Mouse (Mus musculus): ENCODE results near the gene Pafah1b1. TPM values are rescaled to one million over a fixed set of nuclear protein-coding genes. Genes with fewer than 3 reads are reported as not detected.

The Pafah1b1 gene
- polyA plus RNA-seq, 2 experiments: 57.6 to 68.1 TPM

DNA sequence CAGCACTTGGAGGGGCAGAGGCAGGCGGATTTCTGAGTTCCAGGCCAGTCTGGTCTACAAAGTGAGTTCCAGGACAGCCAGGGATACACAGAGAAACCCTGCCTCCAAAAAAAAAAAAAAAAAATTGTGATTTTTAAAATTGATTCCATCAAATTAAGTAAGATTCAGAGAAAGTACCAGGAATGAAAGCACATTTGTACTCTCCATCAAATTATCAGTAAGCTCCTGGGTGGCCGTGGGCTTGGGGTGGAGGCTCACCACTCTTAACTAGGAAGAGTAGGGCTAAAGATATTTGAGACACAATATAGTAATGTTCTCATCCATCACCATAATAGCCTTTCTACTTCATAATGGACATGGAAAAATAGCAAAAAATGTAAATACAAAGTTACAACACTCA is 3.3 kb downstream of the Pafah1b1 start:
- Histone ChIP-seq H3K4me2 (replicated peaks; ENCODE audit: low read depth, low read length, severe bottlenecking) (0 out of 2 replicates have a peak overlapping the region, but pooled peaks have one; percentile 23), H3K9ac (ENCODE audit: low read depth, low read length, severe bottlenecking) (no peak overlapping the region), H3K27ac (replicated peaks; ENCODE audit: low read depth, low read length) (no peak overlapping the region), H3K4me1 (ENCODE audit: control insufficient read depth, insufficient read depth, low read length) (peaks cover 19% of the 10 kb centered on the region), H3K36me3 (ENCODE audit: control insufficient read depth, insufficient read depth, low read length) (no peaks in the 10 kb centered on the region), H3K4me3 (replicated peaks; ENCODE audit: low read length) (no peak overlapping the region), H3K9me3 (ENCODE audit: control insufficient read depth, low read length) (no peaks in the 10 kb centered on the region), H3K27me3 (ENCODE audit: control insufficient read depth, insufficient read depth, low read length) (no peaks in the 10 kb centered on the region)
- DNase-seq (ENCODE audit: low spot score): no peak
- 79% methylated on average over 2 of the region's 2 CpGs for WGBS
- no peak for ATAC-seq (ENCODE audit: low FRiP score, low read depth)
- no peak for TF ChIP-seq POLR2A (IDR thresholded peaks at IDR 0.05; ENCODE audit: borderline replicate concordance, extremely low read depth, insufficient read depth, insufficient read length)

DNA sequence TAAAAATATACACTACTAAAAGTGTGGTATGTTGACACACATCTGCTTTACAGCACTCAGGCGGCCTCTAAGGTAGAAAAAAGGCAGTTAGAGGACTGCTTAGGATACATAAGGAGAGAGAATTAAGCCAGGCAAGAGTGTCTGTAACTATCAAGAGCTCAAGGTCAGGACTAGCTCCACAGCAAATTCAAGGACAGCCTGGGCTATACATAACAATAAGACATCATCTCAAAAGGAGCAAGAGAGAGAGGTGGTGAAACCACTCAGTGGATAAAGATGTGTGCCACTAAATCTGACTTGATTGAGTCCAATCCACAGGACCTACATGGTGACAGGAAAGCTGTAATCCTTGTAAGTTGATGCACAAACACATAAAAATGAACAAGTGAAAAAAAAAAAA is 3.8 kb downstream of the Pafah1b1 start:
- TF ChIP-seq POLR2A (IDR thresholded peaks at IDR 0.05; ENCODE audit: borderline replicate concordance, extremely low read depth, insufficient read depth, insufficient read length): no peak
- Histone ChIP-seq H3K9ac (ENCODE audit: low read depth, low read length, severe bottlenecking) (no peak overlapping the region), H3K4me3 (replicated peaks; ENCODE audit: low read length) (no peak overlapping the region), H3K27ac (replicated peaks; ENCODE audit: low read depth, low read length) (no peak overlapping the region), H3K9me3 (ENCODE audit: control insufficient read depth, low read length) (no peaks in the 10 kb centered on the region), H3K4me2 (replicated peaks; ENCODE audit: low read depth, low read length, severe bottlenecking) (no peak overlapping the region), H3K4me1 (ENCODE audit: control insufficient read depth, insufficient read depth, low read length) (peaks cover 20% of the 10 kb centered on the region), H3K36me3 (ENCODE audit: control insufficient read depth, insufficient read depth, low read length) (no peaks in the 10 kb centered on the region), H3K27me3 (ENCODE audit: control insufficient read depth, insufficient read depth, low read length) (no peaks in the 10 kb centered on the region)
- ATAC-seq (ENCODE audit: low FRiP score, low read depth) (no peak), DNase-seq (ENCODE audit: low spot score) (no peak)
- WGBS: 63% methylated on average over 1 of the region's 1 CpGs

DNA sequence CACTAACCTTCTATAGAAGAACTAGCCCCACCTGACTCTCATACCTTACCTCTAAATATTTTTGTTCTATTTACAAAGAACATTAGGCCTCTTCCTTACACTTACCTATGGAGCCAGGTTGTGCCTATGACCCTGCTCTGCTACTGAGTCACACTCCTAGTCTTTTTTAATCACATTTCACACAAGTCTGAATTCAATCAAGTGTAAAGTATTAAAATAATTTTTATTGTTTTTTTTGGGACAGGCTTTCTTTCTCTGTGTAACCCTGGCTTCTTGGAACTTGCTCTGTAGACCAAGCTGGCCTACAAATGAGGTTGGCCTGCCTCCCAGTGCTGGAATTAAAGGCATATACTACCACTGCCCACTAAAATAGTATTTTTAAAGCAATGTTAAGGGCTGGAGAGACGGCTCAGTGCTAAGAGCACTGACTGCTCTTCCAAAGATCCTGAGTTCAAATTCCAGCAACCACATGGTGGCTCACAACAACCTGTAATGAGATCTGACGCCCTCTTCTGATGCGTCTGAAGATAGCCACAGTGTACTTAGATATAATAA is 8.4 kb downstream of the Pafah1b1 start:
- no peaks in the 10 kb centered on the region for H3K9me3 ChIP-seq (ENCODE audit: control insufficient read depth, low read length)
- 83% methylated on average over 3 of the region's 3 CpGs for WGBS
- no peak for ATAC-seq (ENCODE audit: low FRiP score, low read depth)
- DNase-seq (ENCODE audit: low spot score): peak; percentile 28
- peaks cover 3% of the 10 kb centered on the region; the same call in 1 of the 2 replicates for H3K36me3 ChIP-seq (ENCODE audit: control insufficient read depth, insufficient read depth, low read length)
- H3K4me1 ChIP-seq (ENCODE audit: control insufficient read depth, insufficient read depth, low read length): peaks cover 10% of the 10 kb centered on the region; the same call in 1 of the 2 replicates
- H3K4me3 ChIP-seq (replicated peaks; ENCODE audit: low read length): no peak overlapping the region
- no peak overlapping the region for H3K9ac ChIP-seq (ENCODE audit: low read depth, low read length, severe bottlenecking)
- no peaks in the 10 kb centered on the region for H3K27me3 ChIP-seq (ENCODE audit: control insufficient read depth, insufficient read depth, low read length)
- H3K4me2 ChIP-seq (replicated peaks; ENCODE audit: low read depth, low read length, severe bottlenecking): no peak overlapping the region
- no peak overlapping the region for H3K27ac ChIP-seq (replicated peaks; ENCODE audit: low read depth, low read length)
- TF ChIP-seq POLR2A (IDR thresholded peaks at IDR 0.05; ENCODE audit: borderline replicate concordance, extremely low read depth, insufficient read depth, insufficient read length): no peak

DNA sequence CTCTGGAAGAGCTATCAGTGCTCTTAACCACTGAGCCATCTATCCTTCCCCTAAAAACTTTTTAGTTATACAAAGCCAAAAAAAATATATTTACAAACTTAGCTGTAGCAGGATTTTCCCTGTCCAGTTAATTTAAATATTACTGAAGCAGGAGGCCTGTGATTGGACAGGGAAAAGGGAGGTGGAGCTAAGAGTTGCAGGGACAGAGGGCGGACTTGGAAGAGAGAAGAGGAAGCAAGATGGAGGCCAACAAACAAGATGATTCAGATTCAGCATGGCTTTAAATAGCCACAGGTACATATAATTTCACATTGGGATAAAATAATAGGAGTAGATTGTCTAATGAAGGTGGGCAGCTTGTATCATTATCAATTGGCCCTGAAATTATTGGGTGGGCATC is 13.8 kb downstream of the Pafah1b1 start:
- 97% methylated on average over 1 of the region's 1 CpGs for WGBS
- H3K9me3 ChIP-seq (ENCODE audit: control insufficient read depth, low read length): no peaks in the 10 kb centered on the region
- no peak for ATAC-seq (ENCODE audit: low FRiP score, low read depth)
- H3K27me3 ChIP-seq (ENCODE audit: control insufficient read depth, insufficient read depth, low read length): no peaks in the 10 kb centered on the region
- H3K4me1 ChIP-seq (ENCODE audit: control insufficient read depth, insufficient read depth, low read length): no peaks in the 10 kb centered on the region
- no peak overlapping the region for H3K9ac ChIP-seq (ENCODE audit: low read depth, low read length, severe bottlenecking)
- no peak overlapping the region for H3K4me2 ChIP-seq (replicated peaks; ENCODE audit: low read depth, low read length, severe bottlenecking)
- H3K4me3 ChIP-seq (replicated peaks; ENCODE audit: low read length): no peak overlapping the region
- peaks cover 3% of the 10 kb centered on the region; the same call in 1 of the 2 replicates for H3K36me3 ChIP-seq (ENCODE audit: control insufficient read depth, insufficient read depth, low read length)
- no peak for DNase-seq (ENCODE audit: low spot score)
- no peak overlapping the region for H3K27ac ChIP-seq (replicated peaks; ENCODE audit: low read depth, low read length)
- no peak for TF ChIP-seq POLR2A (IDR thresholded peaks at IDR 0.05; ENCODE audit: borderline replicate concordance, extremely low read depth, insufficient read depth, insufficient read length)

DNA sequence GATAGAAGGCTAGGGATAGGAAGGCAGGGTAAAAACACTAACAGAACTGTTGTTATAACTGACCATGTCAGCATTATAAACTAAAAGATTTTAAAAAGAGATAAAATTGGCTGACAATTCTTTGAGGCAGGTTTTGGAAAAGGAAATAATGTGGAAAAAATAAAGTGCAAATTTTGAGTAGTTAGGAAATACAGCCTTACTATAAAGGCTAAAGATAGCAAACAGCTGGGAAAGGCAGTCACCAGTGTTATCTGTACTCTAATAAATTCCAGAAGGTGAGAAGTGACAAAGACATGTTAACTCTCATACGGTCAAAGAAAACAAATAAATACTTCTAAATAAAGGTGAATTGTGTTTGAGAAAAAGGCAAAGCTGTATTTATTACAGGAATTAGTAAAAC is 15.7 kb downstream of the Pafah1b1 start:
- 22% methylated on average over 1 of the region's 1 CpGs for WGBS
- TF ChIP-seq POLR2A (IDR thresholded peaks at IDR 0.05; ENCODE audit: borderline replicate concordance, extremely low read depth, insufficient read depth, insufficient read length): no peak
- Histone ChIP-seq H3K9me3 (ENCODE audit: control insufficient read depth, low read length) (no peaks in the 10 kb centered on the region), H3K27me3 (ENCODE audit: control insufficient read depth, insufficient read depth, low read length) (no peaks in the 10 kb centered on the region), H3K4me3 (replicated peaks; ENCODE audit: low read length) (no peak overlapping the region), H3K4me2 (replicated peaks; ENCODE audit: low read depth, low read length, severe bottlenecking) (no peak overlapping the region), H3K4me1 (ENCODE audit: control insufficient read depth, insufficient read depth, low read length) (no peaks in the 10 kb centered on the region), H3K27ac (replicated peaks; ENCODE audit: low read depth, low read length) (no peak overlapping the region), H3K36me3 (ENCODE audit: control insufficient read depth, insufficient read depth, low read length) (peaks cover 3% of the 10 kb centered on the region; the same call in 1 of the 2 replicates), H3K9ac (ENCODE audit: low read depth, low read length, severe bottlenecking) (no peak overlapping the region)
- ATAC-seq (ENCODE audit: low FRiP score, low read depth) (no peak), DNase-seq (ENCODE audit: low spot score) (no peak)
